Mouse (Mus musculus): ENCODE data around the gene Col27a1. TPM values are rescaled to one million over a fixed set of nuclear protein-coding genes. Genes with fewer than 3 reads are reported as not detected.

Col27a1 gene
- polyA plus RNA-seq, 1 experiment from 2014 or later: 3.8 TPM

GRCm38 (mm10) chr4:63344295-63344694, 130.5 kb downstream of the Col27a1 start, which contains the start of gene Orm1:
TSS of gene Orm1 (plus strand) at chr4:63344560.
- no peaks in the 10 kb centered on the region for H3K4me1 ChIP-seq (replicated peaks)
- no peak for ATAC-seq (ENCODE audit: insufficient number of reproducible peaks, low FRiP score)
- 81% methylated on average over 8 of the region's 8 CpGs for WGBS

GRCm38 (mm10) chr4:63345261-63345660, 131.5 kb downstream of the Col27a1 start:
- Histone ChIP-seq H3K27ac (ENCODE audit: poor library complexity, severe bottlenecking) (no peak overlapping the region), H3K4me2 (no peak overlapping the region), H3K4me3 (no peak overlapping the region), H3K9me3 (replicated peaks) (no peaks in the 10 kb centered on the region), H3K4me1 (replicated peaks) (no peaks in the 10 kb centered on the region), H3K27me3 (replicated peaks) (no peaks in the 10 kb centered on the region; the same call in 1 of the 2 replicates), H3K36me3 (no peaks in the 10 kb centered on the region), H3K9ac (no peak overlapping the region)
- no peak for ATAC-seq (ENCODE audit: insufficient number of reproducible peaks, low FRiP score)

More at GRCm38 (mm10) chr4:63344295-63344694, 130.5 kb downstream of the Col27a1 start, which contains the start of gene Orm1:
- Histone ChIP-seq H3K27ac (ENCODE audit: poor library complexity, severe bottlenecking) (no peak within 1 kb of the TSS), H3K36me3 (no peaks in the 10 kb centered on the region), H3K9ac (no peak within 1 kb of the TSS), H3K4me2 (no peak within 1 kb of the TSS), H3K27me3 (replicated peaks) (no peaks in the 10 kb centered on the region; the same call in 1 of the 2 replicates), H3K9me3 (replicated peaks) (no peaks in the 10 kb centered on the region), H3K4me3 (no peak within 1 kb of the TSS)

GRCm38 (mm10) chr4:63346659-63347058, 132.9 kb downstream of the Col27a1 start:
- Histone ChIP-seq H3K4me1 (replicated peaks) (no peaks in the 10 kb centered on the region), H3K4me2 (no peak overlapping the region), H3K9ac (no peak overlapping the region), H3K9me3 (replicated peaks) (no peaks in the 10 kb centered on the region), H3K27me3 (replicated peaks) (peaks cover 1% of the 10 kb centered on the region; the same call in 1 of the 2 replicates), H3K4me3 (no peak overlapping the region), H3K36me3 (no peaks in the 10 kb centered on the region), H3K27ac (ENCODE audit: poor library complexity, severe bottlenecking) (no peak overlapping the region)
- 80% methylated on average over 4 of the region's 4 CpGs for WGBS
- no peak for ATAC-seq (ENCODE audit: insufficient number of reproducible peaks, low FRiP score)

GRCm38 (mm10) chr4:63348524-63348923, 134.7 kb downstream of the Col27a1 start:
- 69% methylated on average over 6 of the region's 6 CpGs for WGBS

GRCm38 (mm10) chr4:63355877-63356665, 142.3 kb downstream of the Col27a1 start, which contains the start of gene Orm3:
TSS of gene Orm3 (plus strand) at chr4:63356162.
- 65% methylated on average over 4 of the region's 4 CpGs for WGBS
- Histone ChIP-seq H3K9ac (no peak within 1 kb of the TSS), H3K9me3 (replicated peaks) (no peaks in the 10 kb centered on the region), H3K4me2 (no peak within 1 kb of the TSS), H3K36me3 (no peaks in the 10 kb centered on the region), H3K4me3 (no peak within 1 kb of the TSS), H3K4me1 (replicated peaks) (peaks cover 13% of the 10 kb centered on the region), H3K27ac (ENCODE audit: poor library complexity, severe bottlenecking) (0 out of 2 replicates have a peak within 1 kb of the TSS, but pooled peaks have one; percentile 9), H3K27me3 (replicated peaks) (0 out of 2 replicates have a peak, but pooled peaks cover 4% of the 10 kb centered on the region)
- ATAC-seq (ENCODE audit: insufficient number of reproducible peaks, low FRiP score): no peak

More at GRCm38 (mm10) chr4:63348524-63348923, 134.7 kb downstream of the Col27a1 start:
- no peaks in the 10 kb centered on the region for H3K9me3 ChIP-seq (replicated peaks)
- H3K36me3 ChIP-seq: no peaks in the 10 kb centered on the region
- no peak overlapping the region for H3K27ac ChIP-seq (ENCODE audit: poor library complexity, severe bottlenecking)
- no peak overlapping the region for H3K4me3 ChIP-seq
- no peaks in the 10 kb centered on the region for H3K4me1 ChIP-seq (replicated peaks)
- H3K9ac ChIP-seq: no peak overlapping the region
- peaks cover 4% of the 10 kb centered on the region; the same call in 1 of the 2 replicates for H3K27me3 ChIP-seq (replicated peaks)
- ATAC-seq (ENCODE audit: insufficient number of reproducible peaks, low FRiP score): no peak
- H3K4me2 ChIP-seq: no peak overlapping the region

GRCm38 (mm10) chr4:63356981-63357570, 143.3 kb downstream of the Col27a1 start:
- Histone ChIP-seq H3K27ac (ENCODE audit: poor library complexity, severe bottlenecking) (no peak overlapping the region), H3K9me3 (replicated peaks) (no peaks in the 10 kb centered on the region), H3K27me3 (replicated peaks) (no peaks in the 10 kb centered on the region), H3K4me1 (replicated peaks) (peaks cover 13% of the 10 kb centered on the region), H3K36me3 (no peaks in the 10 kb centered on the region), H3K4me2 (no peak overlapping the region), H3K9ac (no peak overlapping the region), H3K4me3 (no peak overlapping the region)
- ATAC-seq (ENCODE audit: insufficient number of reproducible peaks, low FRiP score): no peak
- WGBS: 70% methylated on average over 2 of the region's 2 CpGs

GRCm38 (mm10) chr4:63359861-63360260, 146.1 kb downstream of the Col27a1 start:
- Histone ChIP-seq H3K9me3 (replicated peaks) (no peaks in the 10 kb centered on the region), H3K4me3 (no peak overlapping the region), H3K4me2 (no peak overlapping the region), H3K27ac (ENCODE audit: poor library complexity, severe bottlenecking) (no peak overlapping the region), H3K4me1 (replicated peaks) (peaks cover 13% of the 10 kb centered on the region), H3K9ac (no peak overlapping the region), H3K27me3 (replicated peaks) (no peaks in the 10 kb centered on the region), H3K36me3 (no peaks in the 10 kb centered on the region)
- WGBS: 67% methylated on average over 6 of the region's 6 CpGs
- ATAC-seq (ENCODE audit: insufficient number of reproducible peaks, low FRiP score): no peak

GRCm38 (mm10) chr4:63362150-63362549, 148.3 kb downstream of the Col27a1 start, which contains the start of gene Orm2:
TSS of gene Orm2 (plus strand) at chr4:63362449.
- ATAC-seq (ENCODE audit: insufficient number of reproducible peaks, low FRiP score): no peak
- no peak within 1 kb of the TSS for H3K27ac ChIP-seq (ENCODE audit: poor library complexity, severe bottlenecking)
- no peaks in the 10 kb centered on the region for H3K36me3 ChIP-seq
- H3K4me1 ChIP-seq (replicated peaks): no peaks in the 10 kb centered on the region
- H3K9me3 ChIP-seq (replicated peaks): no peaks in the 10 kb centered on the region
- no peak within 1 kb of the TSS for H3K4me2 ChIP-seq
- no peak within 1 kb of the TSS for H3K4me3 ChIP-seq
- H3K9ac ChIP-seq: no peak within 1 kb of the TSS
- H3K27me3 ChIP-seq (replicated peaks): no peaks in the 10 kb centered on the region
- 90% methylated on average over 5 of the region's 5 CpGs for WGBS

GRCm38 (mm10) chr4:63368577-63368976, 154.8 kb downstream of the Col27a1 start:
- WGBS: 12% methylated on average over 4 of the region's 4 CpGs
- H3K4me2 ChIP-seq: no peak overlapping the region
- H3K4me1 ChIP-seq (replicated peaks): no peaks in the 10 kb centered on the region
- H3K9ac ChIP-seq: no peak overlapping the region
- H3K4me3 ChIP-seq: no peak overlapping the region
- H3K9me3 ChIP-seq (replicated peaks): no peaks in the 10 kb centered on the region
- ATAC-seq (ENCODE audit: insufficient number of reproducible peaks, low FRiP score): 0 out of 2 replicates have a peak, but pooled peaks have one; percentile 46
- no peak overlapping the region for H3K27ac ChIP-seq (ENCODE audit: poor library complexity, severe bottlenecking)
- peaks cover 32% of the 10 kb centered on the region for H3K36me3 ChIP-seq
- H3K27me3 ChIP-seq (replicated peaks): no peaks in the 10 kb centered on the region; the same call in 1 of the 2 replicates

GRCm38 (mm10) chr4:63370897-63371296, 157.1 kb downstream of the Col27a1 start:
- no peaks in the 10 kb centered on the region for H3K4me1 ChIP-seq (replicated peaks)
- no peak overlapping the region for H3K4me3 ChIP-seq
- peaks cover 32% of the 10 kb centered on the region for H3K36me3 ChIP-seq
- H3K27ac ChIP-seq (ENCODE audit: poor library complexity, severe bottlenecking): no peak overlapping the region
- H3K9ac ChIP-seq: no peak overlapping the region
- ATAC-seq (ENCODE audit: insufficient number of reproducible peaks, low FRiP score): no peak
- WGBS: 38% methylated on average over 7 of the region's 7 CpGs
- H3K4me2 ChIP-seq: no peak overlapping the region
- H3K9me3 ChIP-seq (replicated peaks): no peaks in the 10 kb centered on the region
- H3K27me3 ChIP-seq (replicated peaks): no peaks in the 10 kb centered on the region; the same call in 1 of the 2 replicates

- no peaks in the 10 kb centered on the region for H3K9me3 ChIP-seq (replicated peaks)
- no peak overlapping the region for H3K9ac ChIP-seq
- no peak overlapping the region for H3K4me2 ChIP-seq
- no peak overlapping the region for H3K27ac ChIP-seq (ENCODE audit: poor library complexity, severe bottlenecking)
- 45% methylated on average over 3 of the region's 3 CpGs for WGBS
- H3K4me1 ChIP-seq (replicated peaks): no peaks in the 10 kb centered on the region
- H3K4me3 ChIP-seq: no peak overlapping the region
- peaks cover 42% of the 10 kb centered on the region for H3K36me3 ChIP-seq
- H3K27me3 ChIP-seq (replicated peaks): no peaks in the 10 kb centered on the region; the same call in 1 of the 2 replicates
- no peak for ATAC-seq (ENCODE audit: insufficient number of reproducible peaks, low FRiP score)
These were observed 158.1 kb downstream of the Col27a1 start for GRCm38 (mm10) chr4:63371890-63372289.
